Mouse (Mus musculus) cerebellum, adult 2 months (tissue): ENCODE data around the gene Gm3402. TPM values are rescaled to one million over a fixed set of nuclear protein-coding genes. Genes with fewer than 3 reads are reported as not detected.
"Not testable (repeated sequence)": the region's sequence is repeated elsewhere in the genome, so short reads cannot be mapped to it uniquely, and the experiment has no call there.

Source experiments
- DNase-seq, 2 experiments: peaks; one replicate each; pipeline ENCODE4 v3.0.0; 2021
- H3K27ac ChIP-seq: fragments of 200-500 bp; 2 replicates; pipeline ENCODE4 v1.5.1; 2012; ENCODE audit warnings: low read length, control low read depth, inconsistent platforms; ENCODE audit not compliant: insufficient read depth
- H3K27me3 ChIP-seq: fragments of 200-500 bp; 2 replicates; pipeline ENCODE4 v1.6.1; 2012; ENCODE audit warnings: inconsistent platforms, mild to moderate bottlenecking, low read length, moderate library complexity; ENCODE audit not compliant: control insufficient read depth, insufficient read depth
- H3K4me1 ChIP-seq: fragments of 200-500 bp; 2 replicates; pipeline ENCODE4 v1.6.1; 2011; ENCODE audit warnings: low read length; ENCODE audit not compliant: control insufficient read depth, insufficient read depth
- H3K4me3 ChIP-seq: fragments of 200-500 bp; replicated peaks from 2 replicates; pipeline ENCODE3; 2011; ENCODE audit warnings: mild to moderate bottlenecking, low read depth, low read length, control low read depth; ENCODE audit not compliant: insufficient read depth
- CTCF ChIP-seq: fragments of 200-500 bp; IDR thresholded peaks from 2 replicates; pipeline ENCODE4 v1.5.1; 2011; ENCODE audit warnings: low read depth, mild to moderate bottlenecking, control low read depth, low read length, moderate library complexity, borderline replicate concordance; ENCODE audit not compliant: insufficient read depth
- POLR2A ChIP-seq: fragments of 200-500 bp; IDR thresholded peaks from 2 replicates; pipeline ENCODE4 v1.6.1; 2011; ENCODE audit warnings: low read length, control low read depth, borderline replicate concordance; ENCODE audit not compliant: insufficient read depth
- WGBS: fragments of 180-500 bp; shearing (Covaris S2); methylation state at CpG from one replicate; pipeline ENCODE4 v1.1.7; 2018; 5-methylcytosine and 5-hydroxymethylcytosine counted together
- polyA plus RNA-seq: library from polyadenylated mRNA; depleted of rRNA; stranded (reverse); fragments of >200 nt; gene quantifications from 2 replicates; pipeline ENCODE4 v1.2.3, GENCODE M21; 2012; rRNA removed

Gene Gm3402
- polyA plus RNA-seq, 1 experiment = not detected

GRCm38 (mm10) chr5:146537347-146537746 is 23.4 kb downstream of the Gm3402 start, which contains the start of gene Gm3409:
TSS of gene Gm3409 (plus strand) at chr5:146537647.
- H3K27ac ChIP-seq, H3K27me3 ChIP-seq, DNase-seq, H3K4me3 ChIP-seq, H3K4me1 ChIP-seq: not testable (repeated sequence)
- WGBS = 100% methylated on average over 2 of the region's 3 CpGs

- H3K27ac ChIP-seq = not testable (repeated sequence)
Measured at GRCm38 (mm10) chr5:146555836-146556235, 41.9 kb downstream of the Gm3402 start, which contains the start of gene Gm3415. TSS of gene Gm3415 (plus strand) at chr5:146556136.

GRCm38 (mm10) chr5:146564259-146564658 is 50.3 kb downstream of the Gm3402 start:
- no peak for TF ChIP-seq POLR2A
- no peak for TF ChIP-seq CTCF
- WGBS = 79% methylated on average over 1 of the region's 1 CpGs
- Histone ChIP-seq H3K4me1 (no peaks in the 10 kb centered on the region), H3K4me3 (no peak overlapping the region), H3K27ac (no peak overlapping the region), H3K27me3 (no peaks in the 10 kb centered on the region)
- no peak for DNase-seq

More at GRCm38 (mm10) chr5:146555836-146556235, 41.9 kb downstream of the Gm3402 start, which contains the start of gene Gm3415:
- DNase-seq, H3K4me1 ChIP-seq, H3K4me3 ChIP-seq, H3K27me3 ChIP-seq: not testable (repeated sequence)
- WGBS = no CpG with 5 or more reads among the region's 3 CpGs

Other genes starting within 250 kb of the Gm3402 start
- gene Wasf3, start 129.1 kb upstream of the Gm3402 start, polyA plus RNA-seq = 69.2 and 71.4 TPM in 2 replicates
- gene Gm6408, start 32.2 kb upstream of the Gm3402 start, polyA plus RNA-seq = 0.18 and 0.27 TPM in 2 replicates
- gene Gm6370, start 22.8 kb upstream of the Gm3402 start, polyA plus RNA-seq = not detected in 2 replicates
- gene 4930449I24Rik, start 11.7 kb upstream of the Gm3402 start, polyA plus RNA-seq = not detected in 2 replicates
- not detected in 2 replicates for gene Gm3404, start 11.7 kb downstream of the Gm3402 start, polyA plus RNA-seq
- gene Gm3409, start 23.5 kb downstream of the Gm3402 start, polyA plus RNA-seq = not detected in 2 replicates
- gene Gm3415, start 42.0 kb downstream of the Gm3402 start, polyA plus RNA-seq = not detected in 2 replicates
- 12.1 and 12.7 TPM in 2 replicates for gene Gpr12, start 71.1 kb downstream of the Gm3402 start, polyA plus RNA-seq